Mouse (Mus musculus): ENCODE data around the gene Abhd2.

DNA sequence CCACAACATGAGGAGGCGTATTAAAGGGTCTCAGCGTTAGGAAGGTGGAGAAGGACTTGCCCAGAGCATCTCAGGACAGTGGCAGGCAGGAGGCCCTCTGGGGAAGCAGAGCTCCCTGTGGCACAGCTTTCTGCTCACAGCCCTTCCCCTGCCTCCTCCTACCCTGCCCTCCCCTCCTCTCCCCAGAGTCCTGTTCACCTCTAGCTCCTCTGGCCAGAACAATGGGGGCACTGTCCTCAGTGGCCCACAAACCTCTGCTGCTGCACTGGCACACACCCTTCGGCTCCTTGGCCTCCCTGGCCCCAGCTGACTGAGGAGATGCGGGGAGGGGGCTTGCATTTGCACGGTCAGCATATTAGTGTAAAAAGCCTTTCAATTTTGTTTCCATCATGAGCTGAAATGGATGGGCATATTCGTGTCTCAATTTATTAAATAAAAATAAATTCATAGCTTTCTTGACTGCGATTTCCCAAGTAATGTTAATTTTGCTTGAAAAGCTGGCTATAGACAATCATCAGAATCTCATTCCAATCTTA lies 115.7 kb downstream of the Abhd2 start:
- TF ChIP-seq CTCF (IDR thresholded peaks at IDR 0.05; ENCODE audit: extremely low read depth, insufficient read depth, insufficient read length, insufficient replicate concordance), result no peak
- no peak for TF ChIP-seq POLR2A (IDR thresholded peaks at IDR 0.05; ENCODE audit: low read depth, low read length)

All from spleen, adult 2 months (tissue).